In the genomic region with DNA sequence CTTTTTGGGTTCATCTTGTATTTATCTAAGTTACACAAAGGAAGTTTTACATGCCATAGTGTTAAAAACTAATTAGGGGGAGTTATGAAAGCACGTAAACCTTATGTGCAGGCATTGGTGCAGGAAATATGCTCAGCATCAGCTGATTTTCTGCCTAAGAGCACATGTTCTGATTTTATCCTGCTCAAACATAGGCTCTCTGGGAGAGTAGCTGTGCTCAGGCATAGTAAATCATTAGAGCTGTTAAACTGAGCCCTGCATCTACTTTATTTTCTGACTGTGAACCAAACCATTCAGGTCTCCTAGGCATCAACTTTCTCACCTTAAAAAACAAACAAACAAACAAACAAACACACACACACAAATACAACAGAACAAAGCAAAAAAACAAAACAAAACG, we compare ENCODE assay signal across 17 mouse cellular contexts.
A peak's percentile ranks its signal among the peaks of the same experiment; 100 is the strongest.
DNase-seq lines count a peak whose midpoint lies in the region; ATAC-seq and TF ChIP-seq lines count a peak whose summit lies in the region.
"Had no signal": no experiment of that assay in that cellular context is flagged by ENCODE, and none has a peak within 500 bp of the region (broad histone marks: within the 10 kb centered on the region; RNA-seq: fewer than 3 reads in every experiment).

No protein-coding gene starts in this region.

- 75% methylated on average over 2 of the region's 2 CpGs for WGBS in forebrain, embryonic 10.5 days
- WGBS in forebrain, embryonic 16.5 days = 61% methylated on average over 2 of the region's 2 CpGs
- WGBS in forebrain, embryonic 15.5 days = 59% methylated on average over 2 of the region's 2 CpGs
- WGBS in forebrain, embryonic 13.5 days = 60% methylated on average over 2 of the region's 2 CpGs
- 52% methylated on average over 2 of the region's 2 CpGs for WGBS in limb, embryonic 13.5 days
- WGBS in limb, embryonic 10.5 days = 83% methylated on average over 2 of the region's 2 CpGs
- WGBS in stomach, postnatal 0 days = 81% methylated on average over 2 of the region's 2 CpGs

- H3K9me3 ChIP-seq in forebrain, embryonic 10.5 days = no peaks in the 10 kb centered on the region; the same call in 1 of the 2 replicates
- no peaks in the 10 kb centered on the region for H3K9me3 ChIP-seq in forebrain, embryonic 16.5 days (ENCODE audit: control insufficient read depth, low read length)
- H3K9me3 ChIP-seq in forebrain, embryonic 15.5 days = no peaks in the 10 kb centered on the region
- no peaks in the 10 kb centered on the region for H3K9me3 ChIP-seq in forebrain, embryonic 13.5 days (replicated peaks)
- no peaks in the 10 kb centered on the region for H3K9me3 ChIP-seq in limb, embryonic 13.5 days
- no peaks in the 10 kb centered on the region for H3K9me3 ChIP-seq in limb, embryonic 10.5 days (replicated peaks)
- H3K9me3 ChIP-seq in stomach, postnatal 0 days (ENCODE audit: control insufficient read depth, low read length) = no peaks in the 10 kb centered on the region
- H3K9me3 ChIP-seq: embryonic facial prominence, embryonic 13.5 days had no signal

- peak overlapping the region; percentile 79 for H3K27ac ChIP-seq in forebrain, embryonic 10.5 days
- H3K27ac ChIP-seq in forebrain, embryonic 16.5 days (ENCODE audit: low read length) = no peak overlapping the region
- peak overlapping the region; percentile 72; the same call in 1 of the 2 replicates for H3K27ac ChIP-seq in forebrain, embryonic 15.5 days (replicated peaks)
- H3K27ac ChIP-seq in forebrain, embryonic 13.5 days = no peak overlapping the region
- no peak overlapping the region for H3K27ac ChIP-seq in limb, embryonic 13.5 days
- no peak overlapping the region for H3K27ac ChIP-seq in limb, embryonic 10.5 days
- H3K27ac ChIP-seq in stomach, postnatal 0 days (replicated peaks) = no peak overlapping the region
- H3K27ac ChIP-seq: embryonic facial prominence, embryonic 13.5 days had no signal

- no peak for TF ChIP-seq CTCF in stomach, postnatal 0 days (IDR thresholded peaks at IDR 0.05; ENCODE audit: low read depth)

- no peak overlapping the region for H3K9ac ChIP-seq in forebrain, embryonic 16.5 days (replicated peaks; ENCODE audit: low read depth, low read length)
- H3K9ac ChIP-seq in forebrain, embryonic 15.5 days (replicated peaks) = no peak overlapping the region
- H3K9ac ChIP-seq in forebrain, embryonic 13.5 days = no peak overlapping the region
- no peak overlapping the region for H3K9ac ChIP-seq in limb, embryonic 13.5 days
- H3K9ac ChIP-seq in stomach, postnatal 0 days (ENCODE audit: low read length) = no peak overlapping the region
- H3K9ac ChIP-seq: embryonic facial prominence, embryonic 13.5 days; forebrain, postnatal 0 days had no signal

- H3K27me3 ChIP-seq in forebrain, embryonic 10.5 days (ENCODE audit: poor library complexity, severe bottlenecking) = peaks cover 52% of the 10 kb centered on the region
- H3K27me3 ChIP-seq in forebrain, embryonic 16.5 days (replicated peaks; ENCODE audit: control insufficient read depth, insufficient read depth, low read length) = no peaks in the 10 kb centered on the region
- H3K27me3 ChIP-seq in forebrain, embryonic 15.5 days = no peaks in the 10 kb centered on the region
- no peaks in the 10 kb centered on the region for H3K27me3 ChIP-seq in forebrain, embryonic 13.5 days
- no peaks in the 10 kb centered on the region for H3K27me3 ChIP-seq in limb, embryonic 13.5 days
- no peaks in the 10 kb centered on the region for H3K27me3 ChIP-seq in limb, embryonic 10.5 days (ENCODE audit: low read depth, poor library complexity, severe bottlenecking)
- H3K27me3 ChIP-seq in stomach, postnatal 0 days (ENCODE audit: control insufficient read depth, insufficient read depth, low read length) = no peaks in the 10 kb centered on the region
- H3K27me3 ChIP-seq: embryonic facial prominence, embryonic 13.5 days had no signal

- no peak for DNase-seq in forebrain, embryonic 10.5 days (ENCODE audit: extremely low spot score, low spot score)
- no peak for DNase-seq in limb, embryonic 10.5 days (ENCODE audit: low spot score)
- no peak for DNase-seq in stomach, postnatal 0 days (ENCODE audit: low spot score)
- DNase-seq: adrenal gland, adult 2 months; adrenal gland, postnatal 10 days; adrenal gland, postnatal 25 days; cerebellum, adult 11-12 months; cerebellum, adult 2 months; cerebellum, adult 9-10 months; cerebellum, postnatal 10 days; cerebellum, postnatal 25 days had no signal

- H3K4me1 ChIP-seq in forebrain, embryonic 10.5 days = peaks cover 33% of the 10 kb centered on the region
- H3K4me1 ChIP-seq in forebrain, embryonic 16.5 days (replicated peaks; ENCODE audit: control insufficient read depth, insufficient read depth, low read length) = peaks cover 10% of the 10 kb centered on the region
- H3K4me1 ChIP-seq in forebrain, embryonic 15.5 days = peaks cover 22% of the 10 kb centered on the region
- H3K4me1 ChIP-seq in forebrain, embryonic 13.5 days = peaks cover 25% of the 10 kb centered on the region
- H3K4me1 ChIP-seq in limb, embryonic 13.5 days = peaks cover 13% of the 10 kb centered on the region
- H3K4me1 ChIP-seq in limb, embryonic 10.5 days = peaks cover 21% of the 10 kb centered on the region
- H3K4me1 ChIP-seq in stomach, postnatal 0 days (replicated peaks; ENCODE audit: control insufficient read depth, insufficient read depth) = no peaks in the 10 kb centered on the region

- no peak overlapping the region for H3K4me2 ChIP-seq in forebrain, embryonic 16.5 days (ENCODE audit: low read length)
- no peak overlapping the region for H3K4me2 ChIP-seq in forebrain, embryonic 15.5 days (replicated peaks)
- no peak overlapping the region for H3K4me2 ChIP-seq in forebrain, embryonic 13.5 days
- no peak overlapping the region for H3K4me2 ChIP-seq in limb, embryonic 13.5 days (replicated peaks)
- no peak overlapping the region for H3K4me2 ChIP-seq in stomach, postnatal 0 days (replicated peaks; ENCODE audit: low read depth)
- H3K4me2 ChIP-seq: embryonic facial prominence, embryonic 13.5 days had no signal

- TF ChIP-seq EP300 in stomach, postnatal 0 days (optimal IDR thresholded peaks at IDR 0.05) = no peak

- H3K4me3 ChIP-seq in forebrain, embryonic 10.5 days = no peak overlapping the region
- H3K4me3 ChIP-seq in forebrain, embryonic 16.5 days (replicated peaks; ENCODE audit: low read length) = no peak overlapping the region
- no peak overlapping the region for H3K4me3 ChIP-seq in forebrain, embryonic 15.5 days
- H3K4me3 ChIP-seq in forebrain, embryonic 13.5 days = no peak overlapping the region
- no peak overlapping the region for H3K4me3 ChIP-seq in limb, embryonic 13.5 days
- H3K4me3 ChIP-seq in limb, embryonic 10.5 days = no peak overlapping the region
- no peak overlapping the region for H3K4me3 ChIP-seq in stomach, postnatal 0 days (ENCODE audit: low read depth, low read length)
- H3K4me3 ChIP-seq: embryonic facial prominence, embryonic 13.5 days had no signal

- no peaks in the 10 kb centered on the region for H3K36me3 ChIP-seq in forebrain, embryonic 10.5 days (replicated peaks)
- H3K36me3 ChIP-seq in forebrain, embryonic 16.5 days (ENCODE audit: control insufficient read depth, insufficient read depth) = no peaks in the 10 kb centered on the region
- no peaks in the 10 kb centered on the region for H3K36me3 ChIP-seq in forebrain, embryonic 15.5 days
- no peaks in the 10 kb centered on the region for H3K36me3 ChIP-seq in forebrain, embryonic 13.5 days (ENCODE audit: poor library complexity, severe bottlenecking)
- H3K36me3 ChIP-seq in limb, embryonic 13.5 days = no peaks in the 10 kb centered on the region
- no peaks in the 10 kb centered on the region for H3K36me3 ChIP-seq in limb, embryonic 10.5 days
- H3K36me3 ChIP-seq in stomach, postnatal 0 days (ENCODE audit: control insufficient read depth, insufficient read depth, low read length) = no peaks in the 10 kb centered on the region
- H3K36me3 ChIP-seq: embryonic facial prominence, embryonic 13.5 days had no signal

- no peak for ATAC-seq in forebrain, embryonic 16.5 days
- ATAC-seq in forebrain, embryonic 15.5 days (replicated peaks) = no peak
- ATAC-seq in forebrain, embryonic 13.5 days = no peak
- ATAC-seq in limb, embryonic 13.5 days (ENCODE audit: low FRiP score, low read depth) = peak; percentile 61; the same call in 1 of the 2 replicates
- ATAC-seq in stomach, postnatal 0 days (ENCODE audit: low FRiP score, low TSS enrichment) = no peak

Comparison
In these comparisons a context has a peak if more than half of its experiments do, and no peak if none do; other contexts are left out.
1. H3K27ac ChIP-seq: peak in forebrain, embryonic 10.5 days (single experiment) and forebrain, embryonic 15.5 days (single experiment); none in forebrain, embryonic 16.5 days (single experiment), forebrain, embryonic 13.5 days (single experiment), limb, embryonic 13.5 days (single experiment), limb, embryonic 10.5 days (single experiment) and stomach, postnatal 0 days (single experiment).